Mouse (Mus musculus) A20 (cell line): ENCODE measurements around the gene Hnrnpa1.
A peak's percentile ranks its signal among the peaks of the same experiment; 100 is the strongest.

Experiments
- DNase-seq: peaks from one replicate; pipeline ENCODE4 v3.0.0-alpha.2; 2011; ENCODE audit warnings: low read depth, low spot score

Gene Hnrnpa1

DNA sequence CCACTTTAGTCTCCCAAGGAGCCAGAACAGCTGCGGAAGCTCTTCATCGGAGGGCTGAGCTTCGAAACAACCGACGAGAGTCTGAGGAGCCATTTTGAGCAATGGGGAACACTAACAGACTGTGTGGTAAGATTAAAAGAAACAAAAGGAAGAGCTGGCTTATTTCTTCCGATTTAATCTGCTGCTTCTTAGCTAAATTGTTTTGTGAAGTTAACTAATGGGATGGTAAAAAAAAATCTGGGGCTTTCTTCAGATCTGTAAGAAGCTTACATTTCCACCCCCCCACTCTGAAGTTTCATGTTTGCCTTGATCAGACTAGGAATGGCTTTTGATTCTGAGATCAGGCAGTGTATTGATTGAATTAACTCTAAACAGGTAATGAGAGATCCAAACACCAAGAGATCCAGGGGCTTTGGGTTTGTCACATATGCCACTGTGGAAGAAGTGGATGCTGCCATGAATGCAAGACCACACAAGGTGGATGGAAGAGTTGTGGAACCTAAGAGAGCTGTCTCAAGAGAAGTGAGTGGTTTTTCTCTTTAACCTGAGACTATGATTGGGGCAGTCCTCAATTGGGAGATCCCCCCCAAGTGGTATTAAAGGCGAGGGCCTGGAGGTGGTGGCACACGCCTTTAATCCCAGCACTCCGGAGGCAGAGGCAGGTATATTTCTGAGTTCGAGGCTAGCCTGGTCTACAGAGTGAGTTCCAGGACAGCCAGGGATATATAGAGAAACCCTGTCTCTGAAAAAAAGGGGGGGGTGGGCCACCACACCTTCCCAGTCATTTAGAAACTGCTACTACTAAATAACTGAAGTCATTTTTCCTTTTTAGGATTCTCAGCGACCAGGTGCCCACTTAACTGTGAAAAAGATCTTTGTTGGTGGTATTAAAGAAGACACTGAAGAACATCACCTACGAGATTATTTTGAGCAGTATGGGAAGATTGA is 1.1 kb downstream of the Hnrnpa1 start:
- peak; percentile 79 for DNase-seq

DNA sequence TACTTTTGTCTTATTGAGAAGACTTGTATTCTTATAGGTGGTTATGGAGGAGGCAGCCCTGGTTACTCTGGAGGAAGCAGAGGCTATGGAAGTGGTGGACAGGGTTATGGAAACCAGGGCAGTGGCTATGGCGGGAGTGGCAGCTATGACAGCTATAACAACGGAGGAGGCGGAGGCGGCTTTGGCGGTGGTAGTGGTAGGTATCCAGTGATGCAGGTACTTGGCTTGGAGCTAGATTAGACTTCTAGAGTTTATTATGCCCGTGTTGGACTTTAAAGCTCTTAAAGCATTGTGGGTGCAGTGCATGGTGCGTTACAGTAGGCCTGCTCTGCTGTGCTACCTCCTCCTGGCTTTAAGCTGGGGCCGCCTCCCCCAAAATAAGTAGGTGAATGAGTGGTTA is 2.7 kb downstream of the Hnrnpa1 start:
- no peak for DNase-seq

DNA sequence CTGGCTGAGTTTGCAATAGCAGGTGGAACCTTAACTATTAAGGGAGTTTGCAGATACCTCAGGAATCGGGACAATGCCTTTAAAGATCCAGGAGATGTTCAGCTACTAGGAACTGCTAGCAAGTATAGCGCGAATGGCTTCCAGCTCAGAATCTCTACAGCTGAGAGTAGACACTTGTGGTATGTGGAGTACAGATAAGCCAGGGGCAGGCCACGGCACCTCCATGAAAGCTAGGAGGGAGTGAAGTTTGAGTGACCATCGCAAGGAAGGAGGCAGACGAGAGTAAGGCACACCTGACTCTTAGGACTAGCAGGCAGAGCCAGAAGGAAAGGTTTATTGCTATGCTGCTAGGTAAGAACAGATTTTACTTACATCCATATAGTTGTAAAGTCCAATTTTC is 5.4 kb downstream of the Hnrnpa1 start:
- DNase-seq: no peak

DNA sequence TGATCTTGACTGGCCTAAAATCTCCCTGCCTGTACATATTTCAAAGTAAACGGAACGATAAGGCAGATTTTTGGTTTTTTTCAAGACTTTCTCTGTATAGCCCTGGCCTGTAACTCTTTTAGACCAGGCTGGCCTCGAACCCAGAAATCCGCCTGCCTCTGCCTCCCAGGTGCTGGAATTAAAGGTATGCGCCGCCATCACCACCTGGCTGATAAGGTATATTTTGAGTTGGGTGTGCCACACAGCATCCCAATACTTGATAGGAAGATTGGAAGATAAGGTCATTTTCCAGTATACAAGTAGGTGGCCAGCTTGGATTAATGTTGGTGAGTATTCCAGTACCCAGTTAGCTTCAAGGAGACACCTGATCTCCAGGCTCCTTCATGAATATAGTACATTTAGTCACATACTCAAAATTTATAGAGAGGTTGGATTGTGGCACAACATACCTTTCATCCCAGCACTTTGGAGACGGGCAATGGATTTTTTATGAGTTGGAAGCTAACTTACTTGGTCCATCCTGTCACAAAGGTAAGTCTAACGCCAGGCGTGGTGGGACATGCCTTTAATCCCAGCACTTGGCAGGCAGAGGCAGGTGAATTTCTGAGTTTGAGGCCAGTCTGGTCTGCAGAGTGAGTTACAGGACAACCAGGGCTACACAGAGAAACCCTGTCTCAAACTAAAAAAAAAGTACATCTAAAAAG is 7.0 kb downstream of the Hnrnpa1 start:
- DNase-seq: peak; percentile 33

DNA sequence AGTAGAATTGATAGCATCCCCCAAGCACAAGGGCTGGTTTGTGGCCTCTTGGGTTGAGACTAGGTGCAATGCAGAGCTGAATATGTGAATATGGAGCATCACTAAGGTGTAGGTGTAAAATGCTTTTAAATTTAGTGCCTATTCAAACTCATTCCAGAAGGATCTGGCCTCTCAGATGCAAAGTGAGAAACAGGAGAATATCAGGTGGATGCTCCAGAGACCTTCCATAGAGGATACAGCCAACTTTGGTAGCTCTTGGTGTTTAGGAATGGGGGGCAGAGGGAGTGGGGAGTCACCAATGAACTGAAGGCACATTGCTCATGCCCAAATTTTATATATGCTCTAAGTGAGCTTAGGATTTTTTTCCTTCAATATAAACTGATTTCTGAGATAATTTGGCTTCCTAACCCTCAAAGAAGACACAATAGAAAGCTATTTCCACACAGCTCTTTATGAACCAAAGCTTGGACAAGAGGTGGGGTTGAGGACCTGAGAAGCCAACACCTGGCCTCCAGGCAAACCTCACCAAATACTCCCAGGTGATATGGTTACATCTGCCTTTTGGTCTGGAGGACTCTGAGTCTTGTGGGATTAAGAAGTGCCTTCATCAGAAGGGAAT is 7.7 kb downstream of the Hnrnpa1 start:
- DNase-seq: peak; percentile 46

DNA sequence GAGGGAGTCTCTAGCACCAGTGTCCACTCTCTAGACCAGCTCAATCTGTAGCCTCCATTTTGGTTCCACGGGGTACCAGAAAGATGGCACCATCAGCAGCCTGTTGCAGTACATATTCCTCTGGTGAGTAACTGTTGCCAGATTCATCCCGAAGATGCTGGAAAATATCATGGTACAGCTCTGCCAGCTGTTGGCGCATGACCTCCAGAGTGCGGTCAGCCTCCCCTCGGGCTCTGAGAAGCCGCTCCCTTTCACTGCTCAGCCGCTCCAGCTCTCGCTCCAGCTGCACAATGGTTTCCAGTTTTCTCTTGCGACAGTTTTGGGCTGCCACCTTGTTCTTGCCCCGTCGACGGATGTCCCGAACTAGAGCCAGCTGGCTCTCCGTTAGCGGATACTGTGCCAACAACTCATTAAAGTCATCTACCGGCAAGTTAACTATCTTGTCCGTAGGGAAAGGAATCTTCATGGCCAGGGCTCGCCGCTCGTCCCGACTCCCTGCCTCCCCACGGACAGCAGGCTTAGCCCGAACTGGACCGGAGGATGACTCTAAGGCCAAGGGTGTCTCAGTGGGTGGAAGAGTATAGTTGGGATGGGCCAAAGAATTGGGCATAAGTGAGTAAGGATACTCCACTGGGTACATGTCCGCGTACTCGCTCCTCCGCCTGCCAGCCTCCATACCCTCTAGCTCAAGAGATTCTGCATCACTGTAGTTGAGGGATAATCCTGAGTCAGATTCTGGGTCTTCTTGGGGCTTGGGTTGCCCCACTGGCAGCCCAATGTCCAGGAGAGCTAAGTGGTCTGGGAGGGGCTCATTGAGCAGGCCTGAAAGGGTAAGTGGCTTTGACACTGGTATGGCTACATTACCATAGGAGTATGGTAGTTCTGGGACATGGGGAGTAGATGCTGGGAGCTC is 8.4 kb downstream of the Hnrnpa1 start:
- peak; percentile 39 for DNase-seq

DNA sequence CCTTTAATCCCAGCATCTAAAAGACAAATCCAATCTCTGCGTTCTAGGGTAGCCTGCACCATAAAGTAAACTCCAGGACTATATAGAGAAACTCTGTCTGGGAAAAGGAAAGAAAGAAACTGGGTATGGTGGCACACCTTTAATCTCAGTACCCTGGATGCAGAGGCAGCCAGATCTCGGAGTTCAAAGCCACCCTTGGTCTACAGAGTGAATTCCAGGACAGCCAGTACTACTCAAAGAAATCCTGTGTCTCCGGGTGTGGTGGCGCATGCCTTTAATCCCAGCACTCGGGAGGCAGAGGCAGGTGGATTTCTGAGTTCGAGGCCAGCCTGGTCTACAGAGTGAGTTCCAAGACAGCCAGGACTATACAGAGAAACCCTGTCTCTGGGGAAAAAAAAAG is 9.3 kb downstream of the Hnrnpa1 start:
- peak; percentile 27 for DNase-seq

DNA sequence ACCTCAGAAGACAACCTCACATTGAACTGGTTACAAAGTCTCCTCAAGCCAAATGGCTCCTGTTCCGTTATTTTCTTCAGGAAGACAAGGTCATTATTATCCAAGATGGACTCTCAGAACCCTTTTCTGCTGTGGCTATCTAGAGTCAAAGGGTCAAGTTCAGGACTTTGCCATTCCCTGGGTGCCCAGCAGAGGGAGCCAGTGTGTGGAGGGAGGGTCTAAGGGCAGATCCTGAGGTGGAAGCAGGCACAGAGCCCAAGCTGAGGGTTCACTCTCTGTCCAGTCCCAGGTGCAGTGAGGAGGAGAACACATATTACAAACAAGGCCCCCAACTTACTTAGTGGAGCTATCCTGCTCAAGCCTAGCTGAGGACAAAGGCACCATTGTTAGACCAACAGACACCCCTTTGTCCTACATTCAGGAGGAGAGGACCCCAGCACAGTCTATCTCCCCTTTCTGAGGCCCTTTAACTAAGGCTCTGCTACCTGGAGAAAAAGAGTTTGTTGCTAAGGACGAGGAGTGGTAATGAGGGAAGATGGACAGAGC is 10.0 kb downstream of the Hnrnpa1 start:
- DNase-seq: peak; percentile 76

DNA sequence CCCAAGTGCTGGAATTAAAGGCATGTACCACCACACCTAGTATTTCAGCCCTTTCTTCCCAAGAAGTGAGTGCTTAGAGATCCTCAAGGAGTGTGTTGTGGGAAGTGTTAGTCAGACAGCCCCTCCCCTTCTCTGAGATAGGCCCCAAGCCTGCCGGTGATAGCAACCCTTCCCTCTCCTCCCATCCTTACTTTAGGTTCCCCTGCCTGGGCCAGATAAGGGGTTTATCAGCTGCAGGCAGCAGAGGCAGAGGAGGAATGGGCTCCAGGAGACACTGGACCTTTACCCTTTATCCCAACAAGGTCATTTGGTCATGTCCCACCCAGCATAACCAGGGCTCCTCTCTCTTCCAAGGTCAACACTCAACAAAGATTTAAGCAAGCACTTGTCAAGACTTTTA is 11.4 kb downstream of the Hnrnpa1 start:
- DNase-seq: no peak

DNA sequence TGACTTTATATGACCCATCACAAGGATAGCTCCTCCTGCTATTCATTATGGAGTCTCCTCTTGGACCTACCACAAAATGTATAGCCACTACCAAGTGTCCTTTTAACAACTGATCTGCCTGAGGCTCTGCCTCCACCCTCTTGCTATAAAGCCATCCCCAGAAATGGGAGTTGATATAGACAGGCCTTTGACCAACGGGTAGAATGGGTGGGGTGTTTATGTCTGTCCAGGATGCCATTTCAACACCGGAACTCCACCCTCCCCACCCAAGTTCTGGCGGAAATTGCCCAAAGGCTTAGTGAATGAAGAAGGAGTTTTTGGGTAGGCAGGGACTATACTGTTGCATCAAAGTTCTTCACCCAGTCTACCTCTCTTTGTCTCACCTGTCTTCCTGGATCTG is 12.4 kb downstream of the Hnrnpa1 start:
- DNase-seq: no peak

DNA sequence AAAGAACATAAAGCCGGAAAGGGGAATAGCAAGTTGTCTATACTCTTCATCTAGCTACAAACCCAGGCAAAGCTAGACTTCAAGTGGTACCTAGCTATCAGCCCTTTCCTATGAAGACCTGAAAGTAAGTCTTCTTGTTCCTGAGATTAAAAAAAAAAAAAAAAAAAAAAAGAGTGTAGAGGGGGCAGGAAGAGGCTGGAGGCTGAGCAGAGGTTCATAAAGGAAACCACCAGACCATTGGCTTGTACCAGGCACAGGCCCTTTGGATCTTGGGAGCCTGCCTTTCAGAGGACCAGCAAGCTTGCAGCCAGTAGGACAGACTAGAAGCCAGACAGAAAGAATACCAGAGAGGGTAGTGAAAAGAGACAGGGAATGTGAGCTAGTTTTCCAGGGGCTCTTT is 13.1 kb downstream of the Hnrnpa1 start:
- no peak for DNase-seq

DNA sequence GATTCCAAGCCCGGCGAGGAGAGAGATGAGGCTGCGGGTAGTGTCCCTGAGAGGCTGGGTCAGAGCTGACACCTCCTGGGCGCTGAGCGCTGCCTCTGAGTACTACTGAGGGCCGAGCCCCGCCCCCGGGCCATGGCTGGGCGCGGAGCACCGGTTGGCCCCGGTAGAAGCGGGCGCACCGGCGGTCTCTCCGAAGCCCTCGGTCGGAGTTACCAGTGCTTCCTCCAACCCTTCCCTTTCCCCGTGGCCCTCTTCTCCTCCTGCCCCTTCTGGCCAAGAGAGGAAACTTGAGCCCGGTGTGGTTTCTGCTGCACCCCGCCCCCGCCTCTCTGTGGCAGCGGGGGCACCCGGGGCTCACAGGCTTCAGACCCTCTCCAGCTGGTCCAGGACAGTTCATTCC is 14.9 kb downstream of the Hnrnpa1 start:
- DNase-seq: no peak

DNA sequence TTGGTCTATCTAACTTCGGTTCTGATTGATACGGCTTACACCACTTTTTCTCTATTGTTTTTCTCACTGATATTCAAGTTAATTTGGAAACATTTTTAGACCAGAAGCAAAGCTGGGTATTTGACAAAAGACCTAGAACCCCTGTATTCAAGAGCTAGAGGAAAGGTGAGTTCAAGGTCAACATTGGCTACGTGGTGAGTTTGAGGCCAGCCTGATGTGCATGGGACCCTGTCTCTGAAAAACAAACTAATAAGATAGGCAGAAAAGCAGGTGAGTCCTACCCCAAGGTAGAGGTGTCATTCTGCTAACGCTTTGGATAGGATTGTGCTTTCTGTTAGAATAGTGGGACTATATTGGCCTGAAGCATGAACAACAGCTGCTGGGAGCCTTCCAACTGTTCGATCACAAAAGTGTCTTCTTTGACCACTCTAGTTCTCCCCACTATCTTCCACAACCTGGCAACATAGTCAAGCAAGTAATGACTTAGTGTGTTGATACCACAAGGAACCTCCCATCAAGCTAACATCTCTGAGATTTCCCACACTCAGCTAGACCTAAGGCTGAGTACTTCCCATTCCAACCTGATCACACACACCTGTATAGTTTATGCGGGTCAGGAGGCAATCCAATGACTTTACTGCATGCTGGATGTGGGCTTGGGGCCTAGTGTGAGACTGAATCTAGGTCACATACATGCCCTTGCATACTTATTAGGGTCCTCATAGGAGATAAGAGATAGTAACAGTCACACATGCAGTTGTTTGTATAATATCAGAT is 16.2 kb downstream of the Hnrnpa1 start:
- DNase-seq: no peak

DNA sequence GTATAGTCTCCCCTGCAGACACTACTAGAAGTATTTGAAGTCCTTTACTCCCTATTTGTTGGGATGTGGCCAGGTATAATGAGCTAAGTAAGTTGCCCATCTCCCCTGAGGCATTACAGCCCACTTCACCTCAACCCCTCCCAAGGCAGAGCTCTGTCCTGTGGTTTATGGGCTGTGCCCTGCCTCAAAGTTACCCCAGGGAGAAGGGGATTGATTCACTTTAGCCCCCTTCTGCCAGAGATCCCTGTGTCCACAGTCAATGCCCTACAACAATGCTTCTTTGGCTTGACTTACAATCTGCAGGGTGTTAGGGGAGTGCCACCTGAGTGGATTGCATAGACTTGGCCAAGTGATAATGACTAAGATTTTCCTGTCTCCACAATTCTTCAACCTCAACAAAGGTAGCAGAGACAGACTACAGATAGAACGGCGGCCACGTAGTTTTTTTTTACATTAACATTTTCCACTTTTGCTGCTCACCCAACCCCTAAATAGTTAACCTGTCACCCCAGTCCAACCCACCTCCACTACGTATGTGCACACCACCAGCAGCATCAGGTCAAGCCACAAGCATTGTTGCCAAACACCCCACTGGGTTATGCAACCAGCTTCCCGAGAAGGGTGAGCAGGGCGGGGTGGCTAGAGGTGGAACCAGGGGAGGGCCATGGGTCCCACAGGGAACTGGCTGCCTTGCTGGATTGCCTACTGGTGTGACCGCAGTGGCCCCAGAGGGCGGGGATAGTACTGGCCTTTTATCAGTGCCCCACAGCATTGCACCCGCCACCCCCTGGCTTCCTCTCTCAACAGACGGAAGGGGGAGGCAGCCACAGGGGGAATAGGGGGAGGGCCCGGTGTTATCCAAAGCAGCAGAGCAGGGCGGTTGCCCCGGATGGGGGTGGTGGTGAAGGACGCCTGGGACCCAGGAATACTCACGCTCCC is 17.8 kb downstream of the Hnrnpa1 start, which contains the start of gene Nfe2:
Gene Nfe2, minus strand, starts transcription at position 614 of the 939 bp plus-strand sequence.
- no peak for DNase-seq

DNA sequence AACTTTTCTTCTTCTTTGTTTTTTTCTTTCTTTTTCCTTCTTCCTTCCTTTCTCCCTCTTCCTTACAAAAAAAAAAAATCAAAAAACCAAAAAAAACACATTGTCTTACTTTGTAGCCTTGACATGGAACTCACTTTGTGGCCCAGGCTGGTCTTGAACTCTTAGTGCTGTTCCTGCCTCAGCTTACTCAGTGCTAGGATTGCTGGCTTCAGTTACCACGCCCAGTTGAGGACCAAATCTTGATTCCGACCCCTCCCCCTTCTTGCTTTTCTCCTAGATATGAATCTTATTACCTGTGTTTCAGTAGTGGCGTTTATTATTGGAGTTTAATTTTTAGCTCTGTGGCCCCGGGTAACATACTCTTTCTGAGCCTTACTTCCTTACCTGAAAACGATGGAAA is 18.9 kb downstream of the Hnrnpa1 start:
- no peak for DNase-seq

DNA sequence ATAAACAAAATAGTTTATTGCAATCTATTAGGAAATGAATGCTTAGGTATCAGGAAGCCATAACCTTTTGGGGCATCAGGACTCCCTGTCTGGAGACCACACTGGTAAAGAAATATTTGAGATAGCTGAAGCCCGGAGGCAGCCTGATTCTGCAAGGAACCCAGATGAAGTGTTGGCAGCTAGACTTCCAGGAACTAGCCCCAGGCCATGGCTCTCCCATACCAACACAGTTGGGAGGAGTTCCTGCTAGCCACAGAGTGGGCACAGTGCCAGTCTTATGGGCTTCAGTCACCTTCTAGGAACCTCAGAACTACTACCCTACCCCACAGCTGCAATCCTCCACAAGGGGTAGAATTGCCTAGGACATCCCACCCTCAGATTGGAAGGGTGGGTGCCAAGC is 19.8 kb downstream of the Hnrnpa1 start:
- no peak for DNase-seq

DNA sequence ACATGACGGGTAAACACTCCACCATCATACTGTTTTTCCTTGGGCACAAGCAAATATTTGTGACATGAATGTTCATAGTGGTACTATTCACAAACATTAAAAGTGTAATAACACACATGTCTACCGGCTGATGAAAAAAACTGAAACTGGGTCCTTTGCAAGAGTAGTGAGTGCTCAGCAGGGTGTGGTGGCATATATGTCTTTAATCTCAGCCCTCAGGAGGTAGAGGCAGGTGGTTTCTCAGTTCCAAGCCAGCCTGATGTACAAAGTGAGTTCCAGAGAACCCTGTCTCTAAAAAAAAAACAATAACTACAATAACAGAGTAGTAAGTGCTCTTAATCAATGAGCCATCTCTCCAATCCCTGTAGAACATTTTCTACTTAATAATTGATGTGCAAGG is 24.6 kb downstream of the Hnrnpa1 start:
- DNase-seq: no peak

DNA sequence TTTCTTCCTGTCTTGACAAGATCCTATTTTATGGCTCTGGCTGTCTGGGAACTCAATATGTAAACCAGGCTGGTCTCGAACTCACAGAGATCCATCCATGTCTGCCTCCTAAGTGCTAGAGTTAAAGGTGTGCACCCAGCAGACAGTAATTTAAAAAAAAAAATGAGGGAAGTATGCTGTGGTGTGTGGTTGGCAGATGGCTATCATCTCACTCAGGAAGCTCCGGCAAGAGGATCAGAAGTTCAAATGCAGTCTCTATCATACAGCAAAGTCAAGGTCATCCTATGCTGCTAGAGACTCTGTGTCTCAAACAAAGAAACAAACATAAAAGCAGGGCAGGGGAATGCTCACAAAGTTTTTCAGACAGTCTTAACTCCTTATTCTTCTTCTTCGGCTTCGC is 28.7 kb downstream of the Hnrnpa1 start:
- no peak for DNase-seq
